Mouse (Mus musculus): ENCODE measurements around the gene Saysd1. TPM values are rescaled to one million over a fixed set of nuclear protein-coding genes. Genes with fewer than 3 reads are reported as not detected.

Gene Saysd1
- total RNA-seq (2021) (1 to 10 TPM; 6.2 to 7.0 TPM), polyA plus RNA-seq (2012; rRNA removed) (8.5 and 9.8 TPM in 2 replicates)
- long read RNA-seq, transcript Saysd1-201 (2 exons, 2,315 nt): major isoform, 22 of 22 reads
- long read RNA-seq, partial matches to known transcripts: 0 of 22 reads
- long read RNA-seq, other reads (novel, unspliced or antisense): 0 of 22 reads

DNA sequence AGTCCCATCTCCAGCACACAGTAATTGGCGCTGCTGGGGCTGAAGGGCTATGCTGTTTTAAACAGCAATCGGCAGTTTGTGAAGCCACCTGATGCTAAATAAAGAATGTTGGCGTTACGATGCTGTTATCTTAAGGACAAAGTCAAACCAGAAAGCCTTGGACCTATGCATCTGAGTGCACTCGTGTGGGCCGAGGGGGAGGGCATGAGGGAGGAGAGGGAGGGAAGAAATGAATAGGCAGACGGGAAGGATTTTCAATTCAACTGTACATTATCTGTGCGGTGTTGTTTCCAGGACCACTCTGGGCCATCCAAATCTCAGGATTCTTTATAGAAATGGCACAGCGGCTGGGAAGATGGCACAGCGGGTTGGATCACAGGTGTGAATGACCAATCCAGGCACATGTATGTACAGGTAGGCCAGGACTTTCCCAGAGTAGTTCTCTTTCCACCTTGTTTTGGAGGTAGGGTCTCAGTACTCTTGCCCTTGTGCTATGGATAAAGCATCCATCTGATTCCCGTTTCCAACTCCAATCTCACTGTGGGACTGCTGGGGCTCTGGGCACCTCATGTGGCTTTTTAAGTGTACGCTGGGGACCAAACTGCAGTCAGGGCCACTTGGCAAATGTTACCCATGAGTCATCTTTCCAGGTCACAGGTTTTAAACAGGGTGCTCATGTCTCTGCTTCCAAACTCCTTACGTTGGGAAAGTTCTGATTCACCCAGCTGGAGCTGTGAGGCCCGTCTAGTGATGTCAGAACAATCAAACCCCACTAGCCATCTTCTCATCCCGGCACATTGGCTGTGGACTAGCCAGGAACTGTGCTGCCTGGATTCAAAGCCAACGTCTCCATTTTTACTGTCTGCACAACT, at the start of gene Saysd1:
Gene Saysd1, minus strand, starts transcription at position 51 of the 872 bp plus-strand sequence.
- DNase-seq: peak; percentile 58

DNA sequence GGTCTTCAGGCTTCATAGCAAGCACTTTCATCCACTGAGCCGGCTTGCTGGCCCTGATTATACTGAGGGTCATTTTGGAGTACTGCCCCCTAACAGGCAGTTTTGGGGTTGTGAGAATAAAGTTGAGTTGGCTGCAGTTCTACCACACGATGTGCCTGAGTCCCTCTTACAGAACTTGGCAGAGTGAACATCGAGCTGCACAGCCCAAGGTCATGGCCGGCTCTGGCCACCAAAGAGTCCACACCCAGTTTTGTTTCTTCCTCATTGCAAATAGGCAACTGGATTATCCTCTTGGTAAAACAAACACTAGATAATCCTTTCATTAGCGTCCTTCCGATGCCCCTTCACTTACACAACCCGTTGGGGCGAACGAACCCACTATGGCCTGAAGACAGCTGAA, 47.1 kb upstream of the Saysd1 start:
- DNase-seq: peak; percentile 66

DNA sequence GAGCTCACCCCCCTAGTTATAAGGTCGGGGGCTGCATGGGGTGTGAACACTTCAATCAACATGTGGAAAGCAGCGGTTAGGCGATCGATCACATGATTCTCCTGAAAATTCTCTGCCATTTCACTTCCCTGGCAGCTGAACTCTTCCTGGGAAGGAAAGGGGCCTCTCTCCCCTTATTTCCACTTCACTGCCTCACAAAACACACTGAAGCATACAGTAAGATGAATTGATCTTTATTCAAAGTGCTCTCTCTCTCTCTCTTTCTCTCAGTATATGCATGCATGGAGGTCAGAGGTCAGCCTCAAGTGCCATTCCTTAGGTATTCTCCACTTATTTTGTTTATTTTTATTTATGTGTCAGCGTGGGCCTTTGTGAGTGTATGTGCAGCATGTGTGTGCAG, 45.4 kb upstream of the Saysd1 start:
- no peak for DNase-seq

DNA sequence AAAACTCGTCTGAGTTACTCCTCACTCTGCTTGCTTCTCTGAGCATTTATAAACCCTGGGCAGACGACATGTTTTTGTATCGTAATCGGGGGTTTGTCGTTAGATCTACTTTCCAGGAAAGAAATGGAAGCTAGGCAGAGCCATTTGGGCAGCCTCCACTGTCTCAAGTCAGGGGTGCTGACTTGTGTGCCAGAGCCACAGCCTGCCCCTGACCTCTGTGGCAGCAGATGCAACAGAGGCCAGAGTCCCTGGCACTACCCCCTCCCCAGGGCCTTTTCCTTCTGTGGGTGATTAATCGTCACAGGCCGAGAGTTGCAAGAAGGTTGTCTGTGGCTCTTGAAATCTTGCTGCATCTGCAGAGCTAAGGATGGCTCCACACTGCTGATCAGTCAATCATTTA, 44.3 kb upstream of the Saysd1 start:
- DNase-seq: peak; percentile 50

DNA sequence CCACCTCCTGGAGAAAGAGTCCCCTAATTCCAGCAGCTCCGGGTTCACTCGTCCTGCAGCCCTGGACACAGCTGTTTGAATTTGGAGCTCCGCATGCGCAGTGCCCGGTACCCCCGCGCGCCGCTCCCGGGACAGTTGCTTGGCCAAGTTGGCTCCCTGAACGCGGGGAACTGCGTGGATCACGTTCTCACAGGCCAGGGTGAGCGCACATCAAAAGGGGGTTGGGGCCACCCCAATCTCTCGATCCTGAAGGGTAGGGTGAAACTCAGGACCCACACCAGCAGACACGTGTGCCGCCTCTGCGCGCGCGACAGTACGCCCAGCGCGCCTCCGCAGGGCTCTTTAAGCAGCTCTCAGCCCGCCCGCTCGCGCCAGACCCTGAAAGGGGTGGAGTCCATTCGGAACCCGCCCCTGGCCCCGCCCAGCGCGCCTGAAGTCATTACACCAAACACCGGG, 43.2 kb upstream of the Saysd1 start, which contains the start of gene Kcnk5:
Gene Kcnk5, minus strand, starts transcription at position 344 of the 456 bp plus-strand sequence.
- peak; percentile 97 for DNase-seq

DNA sequence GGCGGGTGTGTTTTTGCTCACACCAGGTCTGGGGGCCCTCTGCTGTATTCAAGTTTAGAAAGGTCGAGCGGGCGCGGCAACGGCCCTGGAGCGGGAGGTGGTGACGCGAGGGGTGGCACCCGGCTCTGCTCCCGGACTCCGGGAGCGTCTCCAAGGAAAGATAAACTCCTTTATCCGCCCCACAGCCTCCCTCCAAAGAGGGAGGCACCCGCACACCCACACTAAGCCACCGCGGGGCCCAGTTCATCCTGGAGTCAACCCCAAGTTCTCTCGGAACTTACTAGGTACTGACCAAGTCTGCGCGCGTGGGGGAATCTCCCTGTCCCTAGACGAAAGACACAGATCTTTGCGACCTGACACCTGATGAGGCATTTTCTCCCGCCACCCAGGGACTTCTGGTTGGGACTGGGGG, 42.4 kb upstream of the Saysd1 start:
- peak; percentile 73 for DNase-seq

DNA sequence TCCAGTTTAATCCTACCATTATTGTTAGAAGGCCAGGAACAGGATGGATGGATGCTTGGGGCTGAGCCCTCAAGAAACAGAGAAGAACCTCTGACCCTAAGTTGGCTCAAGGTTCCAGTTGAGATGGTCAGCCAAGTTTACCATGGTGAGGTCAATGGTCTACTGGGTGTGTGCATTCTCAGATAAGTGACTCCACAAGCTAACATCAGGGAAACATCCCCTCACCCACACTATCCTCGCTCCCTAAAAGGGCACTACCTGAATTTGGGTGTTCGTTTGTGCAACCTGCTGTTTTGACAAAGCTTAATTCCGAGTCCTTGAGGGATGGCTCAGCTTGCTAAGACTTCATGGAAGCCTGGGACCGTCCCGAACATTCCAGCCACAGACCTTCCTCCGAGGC, 42.0 kb upstream of the Saysd1 start:
- DNase-seq: no peak

DNA sequence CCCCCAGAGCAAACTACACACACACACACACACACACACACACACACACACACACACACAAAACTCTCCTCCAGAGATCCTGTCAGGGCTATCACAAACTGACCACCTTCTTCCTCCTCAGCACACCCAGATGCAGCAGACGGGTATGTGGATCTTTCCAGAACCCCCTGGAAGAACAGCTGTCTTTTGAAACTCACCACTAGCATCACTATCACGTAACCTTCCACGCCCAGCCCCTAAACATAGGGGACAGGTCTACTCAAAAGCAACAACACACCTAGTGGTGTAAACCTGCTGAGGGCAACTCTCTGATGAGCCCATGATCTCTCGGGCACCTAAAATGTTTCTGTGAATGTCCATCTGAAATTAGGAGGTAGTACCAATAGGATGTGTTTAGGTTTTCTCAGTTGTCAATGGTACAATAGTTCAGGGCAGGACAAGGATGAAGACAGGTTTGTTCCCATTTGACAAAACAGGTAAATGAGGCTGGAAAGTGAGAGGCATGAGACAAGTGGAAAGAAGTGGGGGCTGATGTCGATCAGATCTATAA, 41.5 kb upstream of the Saysd1 start:
- no peak for DNase-seq

DNA sequence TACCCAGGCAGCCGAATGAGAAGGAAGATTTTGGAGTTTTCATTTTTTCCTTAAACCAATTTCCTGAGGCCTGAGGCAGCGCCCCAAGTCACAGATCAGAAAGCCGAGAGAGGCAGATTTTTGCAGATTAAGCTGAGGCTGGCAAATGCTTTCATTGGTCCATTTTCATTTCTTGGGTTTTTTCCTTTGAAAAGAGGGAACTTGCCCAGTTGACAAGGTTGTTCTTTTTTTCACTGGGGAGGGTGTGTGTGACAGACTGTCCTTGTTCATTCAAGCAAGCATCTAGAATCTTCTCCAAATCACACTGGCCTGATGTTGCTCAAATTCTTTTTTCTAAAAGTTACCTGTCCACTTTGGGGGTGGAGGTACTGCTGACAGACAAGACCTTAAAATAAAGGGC, 40.7 kb upstream of the Saysd1 start:
- DNase-seq: no peak

DNA sequence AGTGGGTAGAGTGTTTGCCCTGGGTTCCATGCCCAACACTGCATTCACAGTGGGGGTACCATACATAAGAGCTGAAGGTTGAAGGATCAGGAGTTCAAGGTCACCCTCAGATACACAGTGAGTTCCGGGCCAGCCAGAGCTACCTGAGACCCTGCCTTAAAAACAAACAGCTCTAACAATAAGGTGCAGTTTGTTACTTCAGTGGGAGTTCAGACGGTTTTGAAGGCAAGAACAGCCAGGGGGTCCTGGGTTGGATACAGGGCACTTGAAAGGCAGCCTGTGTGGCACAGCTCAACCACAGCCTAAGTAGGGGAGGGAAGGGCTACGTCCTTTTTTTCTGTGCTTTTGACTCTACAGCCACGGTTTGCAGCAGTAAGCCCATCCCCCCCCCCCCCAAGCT, 40.3 kb upstream of the Saysd1 start:
- no peak for DNase-seq

DNA sequence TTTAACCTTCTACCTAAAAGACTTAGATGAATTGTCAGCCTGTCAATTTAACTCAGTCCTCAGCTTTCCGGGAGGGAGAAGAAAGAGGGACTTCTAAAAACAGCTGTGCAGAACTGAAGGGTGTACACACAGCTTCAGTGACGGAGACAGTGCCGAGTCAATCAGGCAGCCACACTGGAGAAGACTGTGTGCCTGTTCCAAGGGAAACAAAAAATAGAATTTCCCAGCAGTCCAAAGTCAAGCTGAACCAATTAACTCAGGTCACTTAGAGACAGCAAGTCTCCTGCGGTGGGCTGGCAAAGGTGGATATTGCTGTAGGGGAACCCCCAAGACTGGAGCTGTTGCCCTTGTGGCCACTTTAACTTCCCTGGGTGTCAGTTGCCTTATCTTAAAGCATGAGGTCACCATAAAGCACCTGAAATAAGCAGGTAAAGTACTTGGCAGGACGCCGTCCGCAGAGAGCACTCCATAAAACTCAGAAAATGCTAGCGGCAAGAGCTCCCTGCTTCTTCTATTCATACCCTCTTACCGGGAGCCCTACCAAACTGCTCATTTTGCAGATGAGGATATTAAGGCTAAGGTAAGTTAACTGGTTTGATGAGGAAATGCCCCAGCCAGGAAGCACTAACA, 39.3 kb upstream of the Saysd1 start:
- no peak for DNase-seq

DNA sequence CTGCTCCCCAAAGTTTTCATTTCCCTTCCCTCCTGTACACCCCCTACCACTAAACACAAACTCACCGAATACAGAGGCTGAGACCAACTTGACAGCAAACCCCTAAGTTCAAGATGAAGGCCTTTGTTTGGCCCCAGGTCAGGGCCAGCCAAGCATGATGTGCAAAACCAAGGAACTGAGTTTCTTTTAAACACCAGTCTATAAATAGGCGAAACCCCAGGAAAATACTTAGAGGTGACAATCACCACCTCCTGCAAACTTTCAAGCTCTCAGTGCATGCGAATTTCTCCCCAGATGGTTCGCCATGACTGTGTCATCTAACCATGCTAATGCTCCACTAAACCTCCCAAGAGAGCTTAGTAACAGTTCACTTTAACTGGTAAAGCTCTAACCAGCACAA, 37.4 kb upstream of the Saysd1 start:
- no peak for DNase-seq

DNA sequence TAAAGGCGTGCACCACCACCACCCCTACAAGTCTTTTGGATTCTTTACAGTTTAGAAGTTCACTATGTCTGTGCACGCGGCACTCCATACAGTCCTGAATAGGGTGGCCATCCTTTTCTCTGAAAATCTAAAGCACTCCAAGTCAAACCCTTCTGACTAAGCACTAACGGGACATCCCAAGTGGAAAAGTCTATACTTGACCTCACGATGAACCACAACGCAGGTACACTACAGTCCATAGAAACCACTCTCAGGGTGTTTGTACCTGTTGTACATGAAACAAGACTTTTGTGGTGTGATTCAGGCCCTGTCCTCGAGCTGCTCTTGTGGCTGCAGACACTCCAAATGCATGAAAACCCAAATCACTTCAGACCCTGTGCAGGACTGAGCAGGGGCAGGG, 36.8 kb upstream of the Saysd1 start:
- no peak for DNase-seq

DNA sequence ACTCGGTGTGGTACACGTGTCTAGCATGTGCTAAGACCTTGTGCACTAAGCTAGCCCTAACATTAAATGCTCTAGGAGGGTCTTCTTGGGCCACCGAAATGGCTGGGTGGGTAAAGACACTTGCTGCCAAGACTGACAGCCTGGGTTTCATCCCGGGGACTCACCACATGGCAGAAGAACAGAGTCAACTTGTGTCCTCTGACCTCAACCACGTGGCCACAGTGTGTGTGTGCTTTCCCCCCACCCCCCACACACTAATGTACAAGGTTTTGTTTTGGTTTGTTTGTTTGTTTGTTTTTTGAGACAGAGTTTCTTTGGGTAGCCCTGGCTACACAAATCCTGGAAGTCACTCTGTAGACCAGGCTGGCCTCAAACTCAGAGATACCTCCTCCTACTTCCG, 36.4 kb upstream of the Saysd1 start:
- DNase-seq: no peak

DNA sequence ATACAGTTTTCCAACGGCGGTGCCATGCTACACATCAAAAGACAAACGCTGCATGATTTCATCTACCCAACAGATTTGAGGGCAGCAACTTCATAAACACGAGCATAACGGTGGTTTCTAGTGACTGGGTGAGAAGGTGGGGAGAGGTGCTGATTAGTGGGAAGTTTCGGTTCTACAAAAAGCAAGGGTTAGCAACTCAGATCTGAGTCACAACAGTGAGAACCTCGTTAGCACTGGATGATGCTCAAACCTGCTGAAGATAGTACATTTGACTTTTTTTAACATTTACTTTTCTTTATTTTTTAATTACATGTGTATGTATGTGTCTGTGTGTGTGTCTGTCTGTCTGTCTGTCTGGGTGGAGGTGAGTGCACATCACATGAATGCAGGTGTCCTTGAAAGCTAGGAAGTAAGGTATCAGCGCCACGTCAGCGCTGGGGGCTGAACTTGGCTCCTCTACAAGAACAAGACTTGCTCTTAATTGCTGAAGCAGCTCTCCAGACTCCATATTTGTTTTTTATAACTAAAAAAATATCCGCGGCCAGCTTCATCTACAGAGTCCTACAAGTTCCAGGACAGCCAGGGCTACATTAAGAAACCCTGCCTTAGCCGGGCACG, 35.6 kb upstream of the Saysd1 start:
- no peak for DNase-seq

DNA sequence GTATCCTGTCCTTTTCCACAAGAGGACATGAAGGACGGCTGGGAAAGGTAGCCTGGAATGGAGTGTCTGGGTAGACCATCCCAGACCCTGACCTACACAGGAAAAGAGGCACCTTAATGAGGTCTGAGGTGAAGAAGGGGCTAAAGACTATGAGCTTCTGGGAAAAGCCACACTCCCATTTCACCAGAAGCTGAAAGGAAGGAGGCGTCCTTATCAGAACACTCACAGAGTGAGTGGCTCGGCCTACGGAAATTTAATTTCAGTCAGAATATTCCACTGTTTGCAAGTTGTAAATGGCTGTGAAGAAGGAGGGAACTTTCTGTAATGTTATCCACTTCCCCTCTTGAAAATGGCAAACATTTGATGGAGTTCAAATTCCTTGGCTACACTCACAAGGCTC, 34.6 kb upstream of the Saysd1 start:
- DNase-seq: no peak

DNA sequence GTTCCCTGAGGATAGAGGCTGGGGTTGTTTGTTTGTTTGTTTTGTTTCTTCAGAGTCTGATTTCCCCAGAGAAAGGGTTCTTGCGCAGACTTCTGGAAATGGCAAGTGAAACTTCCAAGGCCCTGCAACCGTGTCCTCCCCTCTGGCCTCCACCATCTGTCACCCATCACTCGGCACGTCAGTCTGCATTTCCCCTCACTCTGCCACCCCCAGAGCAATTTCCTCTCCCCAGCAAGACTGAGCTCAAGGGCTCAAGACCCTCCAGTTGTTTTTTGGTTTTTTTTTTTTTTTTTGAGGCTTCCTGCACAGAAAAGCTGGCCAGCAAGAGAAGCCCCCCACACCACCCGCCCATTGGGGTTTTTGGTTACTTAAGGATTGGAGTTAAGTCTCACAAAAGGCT, 34.2 kb upstream of the Saysd1 start:
- DNase-seq: no peak

DNA sequence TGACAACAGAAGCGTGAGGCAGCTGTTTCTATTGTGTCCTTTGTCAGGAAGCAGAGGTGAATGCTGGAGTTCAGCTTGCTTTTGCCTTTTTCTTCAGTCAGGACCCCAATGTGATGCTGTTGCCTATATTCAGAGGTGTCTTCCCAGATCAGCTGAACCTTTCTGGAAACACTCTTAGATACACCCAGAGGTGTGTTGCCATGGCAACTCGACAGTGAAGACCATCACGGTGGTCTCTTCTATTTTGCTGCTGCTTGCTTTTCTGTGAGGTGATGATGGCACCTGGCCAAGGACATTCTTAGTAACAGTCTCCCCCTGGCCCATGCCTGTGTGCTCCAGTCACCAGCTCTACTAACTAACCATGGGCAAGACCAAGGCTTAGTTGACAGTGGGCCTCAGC, 33.5 kb upstream of the Saysd1 start:
- DNase-seq: no peak

DNA sequence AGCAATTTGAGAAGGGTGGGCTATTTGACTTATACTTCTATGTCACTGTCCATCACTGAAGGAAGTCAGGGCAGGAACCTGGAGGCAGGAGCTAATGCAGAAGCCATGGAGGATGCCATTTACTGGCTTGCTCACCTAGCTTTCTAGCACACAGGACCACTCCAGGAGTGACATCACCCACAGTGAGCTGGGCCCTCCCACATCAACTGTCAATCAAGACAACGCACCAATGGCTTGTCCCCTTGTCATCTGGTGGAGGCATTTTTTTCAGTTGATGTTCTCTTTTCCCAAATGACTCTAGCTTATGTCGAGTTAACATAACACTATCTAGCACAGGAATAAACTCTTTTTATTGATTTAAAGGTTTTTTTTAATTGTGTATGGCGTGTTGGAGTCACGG, 30.9 kb upstream of the Saysd1 start:
- no peak for DNase-seq

DNA sequence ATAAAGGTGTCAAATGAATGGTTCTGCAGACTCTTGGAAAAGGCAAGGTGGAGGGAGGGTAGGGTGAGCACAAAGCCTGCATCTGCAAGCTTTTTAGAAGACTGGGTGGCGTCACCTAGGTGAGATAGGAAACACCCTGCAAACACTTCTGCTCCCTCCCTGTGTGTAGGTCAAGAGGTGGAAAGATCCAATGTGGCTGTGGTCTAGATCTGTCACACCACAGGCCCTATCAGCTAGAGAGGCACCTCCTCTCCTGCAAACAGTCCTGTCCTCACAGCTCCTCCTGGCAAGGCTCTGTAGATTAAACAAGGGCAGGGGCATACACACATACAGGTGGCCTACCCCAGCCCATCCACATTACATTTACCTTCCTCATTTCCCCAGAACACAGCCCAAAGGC, 30.1 kb upstream of the Saysd1 start:
- DNase-seq: no peak

DNA sequence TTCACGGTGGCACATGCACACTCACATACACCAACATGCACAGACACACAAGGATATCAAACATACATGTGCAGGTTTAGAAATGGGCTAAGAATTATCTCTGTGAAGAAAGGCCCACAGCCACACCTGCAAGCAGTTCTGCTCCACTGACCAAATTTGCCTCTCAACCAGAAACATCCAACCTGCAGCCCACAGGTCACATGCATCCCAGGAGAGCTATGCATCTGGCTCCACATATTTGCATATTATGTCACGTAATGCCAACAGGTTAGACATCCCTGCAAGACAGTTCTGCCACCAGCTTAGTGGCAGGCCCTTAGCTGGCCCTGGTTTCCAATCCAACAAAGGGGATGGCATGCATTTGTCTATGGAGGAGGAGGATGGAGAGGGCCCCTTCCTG, 29.7 kb upstream of the Saysd1 start:
- DNase-seq: no peak

DNA sequence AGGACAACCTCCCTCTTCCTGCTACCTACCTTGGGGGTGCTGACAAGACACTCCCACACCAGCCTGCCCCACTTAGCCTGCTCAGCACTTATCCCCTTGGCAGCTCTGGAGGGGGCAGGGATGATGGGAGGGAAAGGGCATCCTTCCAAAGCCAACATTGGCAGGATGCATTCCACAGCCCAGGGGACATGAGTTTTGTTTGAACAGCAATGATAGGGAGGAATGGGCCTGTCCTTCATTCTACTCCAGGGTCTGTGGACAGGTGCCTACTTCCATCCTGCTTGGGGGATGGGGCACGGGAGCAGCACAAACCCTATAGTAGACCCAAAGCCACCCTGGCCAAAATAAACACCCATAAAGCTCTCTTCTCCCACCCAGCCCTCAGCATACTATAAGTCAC, 27.1 kb upstream of the Saysd1 start:
- peak; percentile 46 for DNase-seq

DNA sequence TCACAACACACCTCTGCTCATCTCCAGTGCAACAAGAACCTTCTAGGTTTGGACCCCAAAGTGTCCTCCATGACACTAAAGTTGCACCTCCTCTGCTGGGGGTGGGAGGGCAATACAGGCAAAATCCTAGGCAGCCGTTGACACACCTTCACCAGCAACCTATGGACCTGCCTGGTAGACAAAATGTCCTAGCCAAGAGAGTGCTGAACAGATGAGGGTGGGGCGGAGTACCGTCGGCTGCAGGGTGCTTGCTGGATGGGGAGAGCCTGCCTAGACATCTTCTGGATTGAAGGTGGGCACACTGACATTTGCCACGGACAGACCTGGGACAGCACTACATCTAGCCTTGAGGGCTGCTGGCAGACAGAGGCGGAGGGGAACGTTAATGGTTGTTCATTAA, 26.1 kb upstream of the Saysd1 start:
- DNase-seq: no peak

All from adrenal gland, adult 2 months (tissue).